8 mouse cellular contexts compared by ENCODE assay signal in the genomic region with DNA sequence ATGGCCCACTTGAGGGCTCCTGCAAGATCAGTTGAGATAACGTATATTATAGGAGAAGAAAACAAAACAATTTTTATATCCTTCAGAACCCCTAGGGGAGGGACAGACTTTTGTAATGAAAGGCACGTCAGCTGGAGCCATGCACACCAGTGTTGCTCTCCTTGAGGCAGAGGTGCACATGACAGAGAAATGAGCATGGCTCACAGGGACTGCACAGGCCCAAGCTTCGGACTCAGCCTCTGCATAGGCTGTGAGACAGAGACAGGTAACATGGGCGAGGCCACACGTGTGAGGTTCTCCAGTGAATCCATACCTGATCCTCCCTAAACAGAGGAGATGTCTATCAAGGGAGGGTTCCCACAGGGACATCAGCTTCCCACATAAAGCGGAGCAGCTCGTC. TPM values are rescaled to one million over a fixed set of nuclear protein-coding genes. Genes with fewer than 3 reads are reported as not detected.
DNase-seq lines count a peak whose midpoint lies in the region; ATAC-seq and TF ChIP-seq lines count a peak whose summit lies in the region.

No protein-coding gene starts in this region.

- H3K4me2 ChIP-seq in lung, postnatal 0 days (replicated peaks; ENCODE audit: low read depth, low read length), result no peak overlapping the region
- no peak overlapping the region for H3K4me2 ChIP-seq in limb, embryonic 11.5 days (ENCODE audit: low read depth, severe bottlenecking)
- H3K4me2 ChIP-seq in stomach, embryonic 14.5 days (replicated peaks; ENCODE audit: low read depth, low read length), result no peak overlapping the region

- peaks cover 2% of the 10 kb centered on the region for H3K36me3 ChIP-seq in heart, adult 2 months (ENCODE audit: control insufficient read depth, insufficient read depth, low read length)
- peaks cover 18% of the 10 kb centered on the region; the same call in 1 of the 2 replicates for H3K36me3 ChIP-seq in lung, postnatal 0 days (ENCODE audit: insufficient read depth, low read length)
- peaks cover 8% of the 10 kb centered on the region; the same call in 1 of the 2 replicates for H3K36me3 ChIP-seq in limb, embryonic 11.5 days (ENCODE audit: control insufficient read depth, insufficient read depth, low read length)
- H3K36me3 ChIP-seq in stomach, embryonic 14.5 days (ENCODE audit: control insufficient read depth, insufficient read depth, low read length), result peaks cover 13% of the 10 kb centered on the region

- no peak for TF ChIP-seq CTCF in heart, adult 2 months (IDR thresholded peaks at IDR 0.05)
- TF ChIP-seq CTCF in lung, postnatal 0 days (IDR thresholded peaks at IDR 0.05), result no peak

- H3K27ac ChIP-seq in heart, adult 2 months, result peak overlapping the region; percentile 80
- H3K27ac ChIP-seq in lung, postnatal 0 days (ENCODE audit: low read length), result peak overlapping the region; percentile 73
- H3K27ac ChIP-seq in limb, embryonic 11.5 days (replicated peaks; ENCODE audit: low read depth, low read length), result 0 out of 2 replicates have a peak overlapping the region, but pooled peaks have one; percentile 11
- no peak overlapping the region; the same call in 1 of the 2 replicates for H3K27ac ChIP-seq in stomach, embryonic 14.5 days (ENCODE audit: low read length)

- peak overlapping the region; percentile 2; the same call in 1 of the 2 replicates for H3K9ac ChIP-seq in heart, adult 2 months (ENCODE audit: low read depth, low read length)
- no peak overlapping the region for H3K9ac ChIP-seq in lung, postnatal 0 days (replicated peaks; ENCODE audit: low read depth)
- no peak overlapping the region for H3K9ac ChIP-seq in limb, embryonic 11.5 days (ENCODE audit: low read length)
- H3K9ac ChIP-seq in stomach, embryonic 14.5 days (replicated peaks; ENCODE audit: low read depth, low read length), result no peak overlapping the region

- H3K79me2 ChIP-seq in heart, adult 2 months (replicated peaks; ENCODE audit: control insufficient read depth, insufficient read depth, low read length), result no peaks in the 10 kb centered on the region

- DNase-seq in heart, adult 2 months, result no peak
- no peak for DNase-seq in heart, postnatal 4 days
- DNase-seq in lung, postnatal 0 days (ENCODE audit: low spot score), result no peak
- DNase-seq in lung, postnatal 36 days, result no peak
- no peak for DNase-seq in limb, embryonic 11.5 days (ENCODE audit: low spot score)
- no peak for DNase-seq in retina, embryonic 14.5 days (ENCODE audit: low spot score)
- no peak for DNase-seq in layer of hippocampus, postnatal 25 days (ENCODE audit: extremely low spot score in 1 of 2, low spot score in 1 of 2)

- no peaks in the 10 kb centered on the region for H3K27me3 ChIP-seq in heart, adult 2 months (ENCODE audit: control insufficient read depth, insufficient read depth, low read length)
- H3K27me3 ChIP-seq in lung, postnatal 0 days (replicated peaks; ENCODE audit: insufficient read depth, low read length), result no peaks in the 10 kb centered on the region
- no peaks in the 10 kb centered on the region for H3K27me3 ChIP-seq in limb, embryonic 11.5 days (ENCODE audit: control insufficient read depth, insufficient read depth, low read length)
- H3K27me3 ChIP-seq in stomach, embryonic 14.5 days (ENCODE audit: control insufficient read depth, insufficient read depth, low read length), result no peaks in the 10 kb centered on the region

- H3K4me1 ChIP-seq in heart, adult 2 months (ENCODE audit: control insufficient read depth, insufficient read depth, low read length), result peaks cover 38% of the 10 kb centered on the region
- H3K4me1 ChIP-seq in lung, postnatal 0 days (ENCODE audit: insufficient read depth, low read depth, low read length), result peaks cover 9% of the 10 kb centered on the region; the same call in 1 of the 2 replicates
- peaks cover 32% of the 10 kb centered on the region for H3K4me1 ChIP-seq in limb, embryonic 11.5 days (ENCODE audit: control insufficient read depth, insufficient read depth, low read length)
- peaks cover 13% of the 10 kb centered on the region; the same call in 1 of the 2 replicates for H3K4me1 ChIP-seq in stomach, embryonic 14.5 days (ENCODE audit: control insufficient read depth, insufficient read depth, low read length)

- intact Hi-C loops in heart, adult 2 months (cut with DNase I), result loop anchor here (5.0 kb wide), 3 partner anchors 62 to 383 kb away; no protein-coding TSS in a partner anchor

- no peak for TF ChIP-seq EP300 in heart, adult 2 months (IDR thresholded peaks at IDR 0.05; ENCODE audit: insufficient read depth, low read depth, low read length)
- TF ChIP-seq EP300 in lung, postnatal 0 days (IDR thresholded peaks at IDR 0.05), result no peak

- no peaks in the 10 kb centered on the region for H3K9me3 ChIP-seq in lung, postnatal 0 days (ENCODE audit: low read length)
- H3K9me3 ChIP-seq in limb, embryonic 11.5 days (ENCODE audit: control insufficient read depth, low read length), result no peaks in the 10 kb centered on the region
- H3K9me3 ChIP-seq in stomach, embryonic 14.5 days (ENCODE audit: control insufficient read depth, low read depth, low read length), result no peaks in the 10 kb centered on the region

- ATAC-seq in lung, postnatal 0 days, result no peak
- ATAC-seq in limb, embryonic 11.5 days (ENCODE audit: insufficient number of reproducible peaks, low FRiP score, low TSS enrichment, low read depth), result no peak
- peak; percentile 51; the same call in 1 of the 2 replicates for ATAC-seq in stomach, embryonic 14.5 days (ENCODE audit: insufficient number of reproducible peaks, insufficient read depth, low FRiP score, low read depth)

- 53% methylated on average over 7 of the region's 7 CpGs for WGBS in heart, adult 2 months
- 78% methylated on average over 7 of the region's 7 CpGs for WGBS in lung, postnatal 0 days
- WGBS in limb, embryonic 11.5 days, result 77% methylated on average over 7 of the region's 7 CpGs
- WGBS in stomach, embryonic 14.5 days, result 74% methylated on average over 7 of the region's 7 CpGs

- H3K4me3 ChIP-seq in heart, adult 2 months, result no peak overlapping the region
- H3K4me3 ChIP-seq in lung, postnatal 0 days (ENCODE audit: low read depth, low read length), result no peak overlapping the region
- no peak overlapping the region for H3K4me3 ChIP-seq in limb, embryonic 11.5 days (ENCODE audit: low read depth, low read length)
- no peak overlapping the region for H3K4me3 ChIP-seq in stomach, embryonic 14.5 days (ENCODE audit: low read depth, low read length)

- TF ChIP-seq POLR2A in heart, adult 2 months (IDR thresholded peaks at IDR 0.05; ENCODE audit: insufficient read depth, low read depth, low read length), result no peak

RNA-seq across cellular contexts. Expression of gene Wdsub1, which starts 52.7 kb away (rescaled TPM):
- 10 to 100 TPM; 21.4 to 22.1 TPM for total RNA-seq in heart, adult 2 months (2021)
- 47.7 and 65.8 TPM in 2 replicates for polyA plus RNA-seq in heart, adult 2 months (2012; rRNA removed)
- total RNA-seq in heart, postnatal 4 days (2021), result 10 to 100 TPM; 33.5 to 33.8 TPM
- polyA plus RNA-seq in lung, postnatal 0 days (2015; fragmentation: Nextera tagmentation; extraction: Ambion mirVana), result 42.3 and 44.6 TPM in 2 replicates
- 32.3 and 33.5 TPM in 2 replicates for polyA plus RNA-seq in limb, embryonic 11.5 days (2014; fragmentation: Nextera tagmentation; extraction: Ambion mirVana)
- polyA plus RNA-seq in stomach, embryonic 14.5 days (2014; fragmentation: Nextera tagmentation; extraction: Ambion mirVana), result 35.9 and 40.2 TPM in 2 replicates
- total RNA-seq in layer of hippocampus, postnatal 25 days (2021), result 10 to 100 TPM; 19.5 to 21.8 TPM
